Mouse (Mus musculus) neutrophil, adult 5-6 weeks (primary cell): ENCODE measurements around the gene Gm21891. TPM values are rescaled to one million over a fixed set of nuclear protein-coding genes. Genes with fewer than 3 reads are reported as not detected.
"Not testable (repeated sequence)": the region's sequence is repeated elsewhere in the genome, so short reads cannot be mapped to it uniquely, and the experiment has no call there.

Source experiments
- ATAC-seq: fragments of 151-379, 151-347 bp; 2 replicates; pipeline ENCODE4 v1.8.0; 2017; ENCODE audit warnings: mild to moderate bottlenecking, moderate TSS enrichment; ENCODE audit not compliant: insufficient number of reproducible peaks, poor library complexity, low FRiP score, severe bottlenecking; ENCODE audit errors: extremely low read depth
- total RNA-seq: library from RNA; stranded (forward); fragments of 200-1000 nt; gene quantifications from 2 replicates; pipeline ENCODE4 v1.2.3, GENCODE M21; 2017

Gm21891 gene
- total RNA-seq: not detected in 2 replicates

DNA sequence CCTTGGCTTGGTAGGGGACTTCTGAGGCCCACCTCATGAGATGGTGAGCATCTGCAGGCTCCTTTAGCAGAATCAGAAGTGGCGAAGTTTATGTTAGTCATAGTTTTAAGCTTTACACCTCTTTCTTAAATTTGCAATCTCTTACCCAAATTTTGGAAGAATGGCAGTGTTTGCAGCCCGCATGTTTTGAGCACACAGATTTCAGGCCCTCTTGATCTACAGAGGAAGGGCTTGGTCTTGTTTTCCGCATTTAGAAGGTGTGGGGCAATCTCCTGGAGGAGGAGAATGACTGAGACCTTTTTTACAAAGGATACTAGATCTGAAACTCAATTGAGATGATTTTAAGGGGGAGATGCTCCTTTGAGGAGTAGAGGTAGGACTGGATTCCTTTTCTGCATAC lies at the start of gene Gm21891:
TSS of gene Gm21891 (minus strand) at position 101 of the 400 bp plus-strand sequence.
- not testable (repeated sequence) for ATAC-seq

DNA sequence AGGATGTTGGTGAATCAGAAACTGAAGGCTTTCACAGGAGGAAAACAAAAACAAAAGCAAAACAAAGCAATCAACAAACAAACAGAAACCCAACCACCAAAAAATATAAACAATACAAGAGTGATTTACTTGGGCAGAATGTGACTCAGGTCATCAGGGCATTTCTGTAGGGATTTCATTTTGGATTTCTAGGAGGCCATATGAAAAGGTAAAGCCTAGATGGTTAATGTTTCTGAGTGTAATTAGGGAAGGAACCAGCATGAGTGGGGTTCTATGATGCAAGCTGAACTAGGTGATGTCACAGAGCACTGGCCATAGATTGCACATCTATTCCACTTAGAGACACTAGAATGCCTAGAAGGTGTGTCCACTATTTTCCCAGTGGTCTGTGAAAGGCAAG lies 28.4 kb upstream of the Gm21891 start, which contains the start of gene Gm21425:
TSS of gene Gm21425 (plus strand) at position 301 of the 400 bp plus-strand sequence.
- not testable (repeated sequence) for ATAC-seq

Other genes with a start within 250 kb of the Gm21891 start
- gene Gm20807, start 90.6 kb downstream of the Gm21891 start, total RNA-seq: not detected in 2 replicates
- not detected in 2 replicates for gene Gm21425, start 28.5 kb upstream of the Gm21891 start, total RNA-seq
- not detected in 2 replicates for gene Gm21828, start 90.4 kb upstream of the Gm21891 start, total RNA-seq
- gene Gm21440, start 118.9 kb upstream of the Gm21891 start, total RNA-seq: not detected in 2 replicates
- gene Gm21454, start 119.0 kb upstream of the Gm21891 start, total RNA-seq: not detected in 2 replicates
- not detected in 2 replicates for gene Gm21725, start 215.6 kb upstream of the Gm21891 start, total RNA-seq